In the genomic region with DNA sequence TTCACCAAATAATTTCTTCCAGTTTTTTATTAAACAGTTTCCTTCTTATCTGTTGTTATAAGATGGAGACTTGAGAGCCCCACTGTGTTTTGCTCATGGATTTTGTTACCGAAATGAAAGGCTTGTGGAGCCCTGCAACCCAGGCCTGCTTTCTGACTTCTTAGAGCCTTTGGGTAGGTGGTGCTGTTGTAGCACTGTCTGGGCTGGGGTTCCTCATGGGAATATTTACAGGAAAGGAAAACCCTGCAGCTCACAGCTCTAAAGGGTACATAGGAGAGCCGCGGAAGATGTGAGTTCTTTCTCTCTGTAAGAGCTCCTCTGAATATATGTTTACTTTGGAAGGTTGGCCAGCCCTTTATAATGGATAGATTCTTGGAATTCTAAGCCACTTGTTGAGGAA, we compare ENCODE assay signal across 13 mouse cellular contexts. TPM values are rescaled to one million over a fixed set of nuclear protein-coding genes. Genes with fewer than 3 reads are reported as not detected.
A peak's percentile ranks its signal among the peaks of the same experiment; 100 is the strongest.
DNase-seq lines count a peak whose midpoint lies in the region; ATAC-seq and TF ChIP-seq lines count a peak whose summit lies in the region.
"Had no signal": no experiment of that assay in that cellular context is flagged by ENCODE, and none has a peak within 500 bp of the region (broad histone marks: within the 10 kb centered on the region; RNA-seq: fewer than 3 reads in every experiment).

No protein-coding gene starts in this region.

- intact Hi-C loops in gastrocnemius, adult 2 months (cut with DNase I) = no loop called here
- intact Hi-C loops in gastrocnemius, postnatal 14 days (cut with DNase I; ENCODE audit: low total_unique reads) = no loop called here

- in situ Hi-C loops in CH12.LX (cut with MboI; ENCODE audit: low pct_ligation_motif_present, low pct_unique_long_range_greater_than_20kb, low sequenced_read_pairs) = no loop called here

- no peaks in the 10 kb centered on the region for H3K79me2 ChIP-seq in CH12.LX (replicated peaks; ENCODE audit: control insufficient read depth, extremely low read depth, insufficient read depth, poor library complexity, severe bottlenecking)

- no peaks in the 10 kb centered on the region for H3K9me3 ChIP-seq in CH12.LX (replicated peaks; ENCODE audit: low read length)
- no peaks in the 10 kb centered on the region for H3K9me3 ChIP-seq in embryonic facial prominence, embryonic 13.5 days
- H3K9me3 ChIP-seq: heart, embryonic 15.5 days; neural tube, embryonic 12.5 days had no signal

- no peak for ATAC-seq in embryonic facial prominence, embryonic 13.5 days (ENCODE audit: insufficient number of reproducible peaks, insufficient read depth, low FRiP score, low TSS enrichment, low read depth)
- ATAC-seq: inflammation-experienced regulatory T-cells, adult 6 months had no signal

- H3K36me3 ChIP-seq in CH12.LX (replicated peaks in 1 of 2; ENCODE audit: control insufficient read depth in 1 of 2, insufficient read depth in 1 of 2, low read length in 1 of 2) = peaks cover 0 to 2% of the 10 kb centered on the region in 2 experiments
- H3K36me3 ChIP-seq in embryonic facial prominence, embryonic 13.5 days = no peaks in the 10 kb centered on the region
- H3K36me3 ChIP-seq: heart, embryonic 15.5 days; neural tube, embryonic 12.5 days had no signal

- no peak for TF ChIP-seq POLR2A in CH12.LX (IDR thresholded peaks at IDR 0.05; ENCODE audit: low read depth, low read length)

- TF ChIP-seq CTCF in gastrocnemius, adult 2 months (IDR thresholded peaks at IDR 0.05) = peak; percentile 27; the same call in 1 of the 2 replicates
- TF ChIP-seq CTCF in CH12.LX (conservative IDR thresholded peaks at IDR 0.05 in 1 of 2, IDR thresholded peaks at IDR 0.05 in 1 of 2; ENCODE audit: low read depth in 2 of 2, low read length in 2 of 2) = peak in 1 of 2 experiments; percentile 22; a peak in 1 of 4 replicates

- no peak overlapping the region for H3K4me3 ChIP-seq in gastrocnemius, adult 2 months
- H3K4me3 ChIP-seq in CH12.LX (replicated peaks in 1 of 3; ENCODE audit: low read depth in 2 of 3, low read length in 2 of 3, poor library complexity in 1 of 3) = no peak overlapping the region
- no peak overlapping the region for H3K4me3 ChIP-seq in embryonic facial prominence, embryonic 13.5 days
- H3K4me3 ChIP-seq: heart, embryonic 15.5 days; neural tube, embryonic 12.5 days had no signal

- no peak for DNase-seq in gastrocnemius, adult 2 months
- no peak for DNase-seq in gastrocnemius, postnatal 14 days
- DNase-seq in kidney, postnatal 10 days = peak; percentile 38
- no peak for DNase-seq in kidney, adult 8-10 months
- no peak for DNase-seq in CH12.LX (ENCODE audit: extremely low read depth)
- DNase-seq in spleen, adult 18-20 months = no peak
- no peak for DNase-seq in spleen, adult 12 weeks (ENCODE audit: low spot score)
- DNase-seq: cerebellum, adult 9-10 months; thymus, postnatal 25 days had no signal

- TF ChIP-seq EP300 in CH12.LX (IDR thresholded peaks at IDR 0.05; ENCODE audit: low read length) = no peak

- H3K27ac ChIP-seq in gastrocnemius, adult 2 months = no peak overlapping the region
- no peak overlapping the region for H3K27ac ChIP-seq in CH12.LX (ENCODE audit: insufficient read depth, low read depth)
- H3K27ac ChIP-seq in embryonic facial prominence, embryonic 13.5 days = peak overlapping the region; percentile 73
- H3K27ac ChIP-seq: heart, embryonic 15.5 days; neural tube, embryonic 12.5 days had no signal

- no peak overlapping the region for H3K9ac ChIP-seq in CH12.LX (ENCODE audit: insufficient read depth, low read depth)
- no peak overlapping the region for H3K9ac ChIP-seq in embryonic facial prominence, embryonic 13.5 days
- H3K9ac ChIP-seq: heart, embryonic 15.5 days; neural tube, embryonic 12.5 days had no signal

- WGBS in embryonic facial prominence, embryonic 13.5 days = 24% methylated on average over 3 of the region's 3 CpGs

- H3K4me2 ChIP-seq in CH12.LX (ENCODE audit: insufficient read depth, low read depth, poor library complexity, severe bottlenecking) = no peak overlapping the region
- H3K4me2 ChIP-seq in embryonic facial prominence, embryonic 13.5 days = 0 out of 2 replicates have a peak overlapping the region, but pooled peaks have one; percentile 1
- H3K4me2 ChIP-seq: heart, embryonic 15.5 days; neural tube, embryonic 12.5 days had no signal

- no peaks in the 10 kb centered on the region; a peak in 1 of 4 replicates for H3K4me1 ChIP-seq in CH12.LX (ENCODE audit: control insufficient read depth in 1 of 2, insufficient read depth in 2 of 2)
- H3K4me1 ChIP-seq in embryonic facial prominence, embryonic 13.5 days = peaks cover 39% of the 10 kb centered on the region
- H3K4me1 ChIP-seq: heart, embryonic 15.5 days had no signal

- no peaks in the 10 kb centered on the region for H3K27me3 ChIP-seq in CH12.LX (replicated peaks)
- no peaks in the 10 kb centered on the region for H3K27me3 ChIP-seq in embryonic facial prominence, embryonic 13.5 days
- H3K27me3 ChIP-seq: heart, embryonic 15.5 days; neural tube, embryonic 12.5 days had no signal

- peak; percentile 5; the same call in 1 of the 2 replicates for TF ChIP-seq RAD21 in CH12.LX (IDR thresholded peaks at IDR 0.05; ENCODE audit: low read depth, low read length)

- dilution Hi-C loops in CH12.LX (cut with MboI; ENCODE audit: extremely low pct_ligation_motif_present, extremely low pct_unique_long_range_greater_than_20kb, low sequenced_read_pairs) = no loop called here

TF ChIP-seq in CH12.LX, 34 proteins besides CTCF, POLR2A, EP300 and RAD21:
- TF ChIP-seq MXI1 (IDR thresholded peaks at IDR 0.05; ENCODE audit: low read depth, low read length) (no peak), HCFC1 (IDR thresholded peaks at IDR 0.05; ENCODE audit: low read depth, low read length) (no peak), USF1 (IDR thresholded peaks at IDR 0.05; ENCODE audit: low read depth, low read length) (no peak), JUND (conservative IDR thresholded peaks at IDR 0.05; ENCODE audit: low read depth, low read length) (no peak), BHLHE40 (IDR thresholded peaks at IDR 0.05; ENCODE audit: low read depth, low read length) (no peak), CHD2 (IDR thresholded peaks at IDR 0.05; ENCODE audit: low read length) (no peak), USF2 (conservative IDR thresholded peaks at IDR 0.05; ENCODE audit: low read depth, low read length) (no peak), GABPA (IDR thresholded peaks at IDR 0.05; ENCODE audit: insufficient replicate concordance, low read depth, low read length) (no peak), CHD1 (IDR thresholded peaks at IDR 0.05; ENCODE audit: low read depth, low read length) (no peak), TCF12 (IDR thresholded peaks at IDR 0.05; ENCODE audit: low read depth, low read length) (no peak), RCOR1 (conservative IDR thresholded peaks at IDR 0.05; ENCODE audit: low read depth, low read length) (no peak), ETS1 (conservative IDR thresholded peaks at IDR 0.05; ENCODE audit: low read depth, low read length) (no peak), SMC3 (IDR thresholded peaks at IDR 0.05; ENCODE audit: low read depth, low read length) (no peak), ZNF384 (IDR thresholded peaks at IDR 0.05; ENCODE audit: low read depth, low read length) (no peak), MAX (IDR thresholded peaks at IDR 0.05; ENCODE audit: low read length) (no peak), SIN3A (IDR thresholded peaks at IDR 0.05; ENCODE audit: low read length) (no peak)

RNA-seq across cellular contexts. Expression of gene Bcas3, which starts 41.0 kb away (rescaled TPM):
- 10 to 100 TPM; 39.6 to 46.6 TPM for total RNA-seq in gastrocnemius, adult 2 months (2021)
- total RNA-seq in gastrocnemius, postnatal 14 days (2021) = 10 to 100 TPM; 25.3 to 28.5 TPM
- 9.7 and 10.4 TPM in 2 replicates for total RNA-seq in CH12.LX (2012; rRNA removed)
- total RNA-seq in CH12.LX (2014; rRNA removed) = 7.7 and 8.2 TPM in 2 replicates
- 16.9 and 21.3 TPM in 2 replicates for polyA plus RNA-seq in CH12.LX (2012; ENCODE audit: insufficient read length, low read depth)
- 28.6 and 33.1 TPM in 2 replicates for polyA plus RNA-seq in embryonic facial prominence, embryonic 13.5 days (2015; fragmentation: Nextera tagmentation; extraction: Ambion mirVana)
